Mouse (Mus musculus) erythroblast, embryonic 14.5 days (primary cell): ENCODE measurements around the gene Eif3c.

Experiments
- GATA1 ChIP-seq: IDR thresholded peaks from 2 replicates; pipeline ENCODE4 v1.6.1; 2012; ENCODE audit warnings: low read length, inconsistent platforms, mixed read lengths
- TAL1 ChIP-seq: IDR thresholded peaks from 3 replicates; pipeline ENCODE4 v1.6.1; 2012; ENCODE audit warnings: low read length, inconsistent platforms, mixed read lengths

GRCm38 (mm10) chr7:126566094-126566765 is at the start of gene Eif3c:
- TF ChIP-seq GATA1 (no peak; the same call in 1 of the 2 replicates), TAL1 (no peak)
